Mouse (Mus musculus) adrenal gland, adult 2 months (tissue): ENCODE data around the gene Art2b. TPM values are rescaled to one million over a fixed set of nuclear protein-coding genes. Genes with fewer than 3 reads are reported as not detected.
"Not testable (repeated sequence)": the region's sequence is repeated elsewhere in the genome, so short reads cannot be mapped to it uniquely, and the experiment has no call there.

Experiments used
- DNase-seq: peaks from one replicate; pipeline ENCODE4 v3.0.0; 2021
- long read RNA-seq: library from polyadenylated mRNA; stranded (forward); transcript quantifications from one replicate; pipeline ENCODE4 v2.0.0, GENCODE M21; 2021
- polyA plus RNA-seq: library from polyadenylated mRNA; depleted of rRNA; stranded (reverse); fragments of >200 nt; gene quantifications from 2 replicates; pipeline ENCODE4 v1.2.3, GENCODE M21; 2012; rRNA removed
- total RNA-seq, 2 experiments: library from RNA; stranded (reverse); gene quantifications; 2 replicates each; pipeline ENCODE4 v1.2.3; 2021

Art2b gene
- total RNA-seq (not detected), polyA plus RNA-seq (0.06 TPM in 1 of 2 replicates, not detected in the other)
- long read RNA-seq: 0 reads

DNA sequence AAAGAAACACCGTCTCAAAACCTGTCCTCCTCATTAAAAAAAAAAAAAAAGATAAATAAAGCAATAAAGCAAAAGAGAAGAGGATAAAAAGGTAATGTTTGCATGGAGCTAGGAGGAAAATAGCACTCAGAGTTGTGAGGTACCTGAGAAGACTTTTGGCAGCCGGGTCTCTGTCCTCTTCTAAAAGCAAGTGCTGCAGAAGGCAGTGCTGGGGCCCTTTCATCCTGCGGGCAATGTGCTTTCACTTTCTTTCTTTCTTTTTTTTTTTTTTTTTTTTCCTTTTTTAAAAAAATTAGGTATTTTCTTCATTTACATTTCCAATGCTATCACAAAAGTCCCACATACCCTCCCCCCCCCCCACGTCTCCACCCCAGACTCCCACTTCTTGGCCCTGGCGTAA, at the start of gene Art2b:
Gene Art2b (minus strand): TSS at position 193 of the 400 bp plus-strand sequence.
- DNase-seq: no peak

DNA sequence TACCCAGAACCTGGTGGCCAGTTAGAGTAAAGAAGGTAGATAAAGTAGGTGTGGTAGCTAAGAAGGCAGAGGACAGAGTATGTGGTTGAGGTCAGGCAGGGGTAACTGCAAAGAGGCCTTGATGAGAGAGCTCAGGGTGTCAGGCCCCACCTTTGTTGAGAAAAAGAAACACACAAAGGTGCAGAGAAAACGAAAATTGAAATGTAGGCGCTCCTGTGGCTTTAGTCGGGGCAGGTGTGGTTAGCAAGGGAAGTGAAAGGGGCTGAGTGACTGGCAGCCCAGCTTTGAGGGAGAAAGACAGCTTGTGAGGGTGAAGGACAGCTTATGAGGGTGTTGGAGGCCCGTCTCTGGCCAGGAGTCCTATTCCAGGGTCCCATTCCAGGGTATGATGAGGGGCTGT, 49.1 kb upstream of the Art2b start:
- no peak for DNase-seq

DNA sequence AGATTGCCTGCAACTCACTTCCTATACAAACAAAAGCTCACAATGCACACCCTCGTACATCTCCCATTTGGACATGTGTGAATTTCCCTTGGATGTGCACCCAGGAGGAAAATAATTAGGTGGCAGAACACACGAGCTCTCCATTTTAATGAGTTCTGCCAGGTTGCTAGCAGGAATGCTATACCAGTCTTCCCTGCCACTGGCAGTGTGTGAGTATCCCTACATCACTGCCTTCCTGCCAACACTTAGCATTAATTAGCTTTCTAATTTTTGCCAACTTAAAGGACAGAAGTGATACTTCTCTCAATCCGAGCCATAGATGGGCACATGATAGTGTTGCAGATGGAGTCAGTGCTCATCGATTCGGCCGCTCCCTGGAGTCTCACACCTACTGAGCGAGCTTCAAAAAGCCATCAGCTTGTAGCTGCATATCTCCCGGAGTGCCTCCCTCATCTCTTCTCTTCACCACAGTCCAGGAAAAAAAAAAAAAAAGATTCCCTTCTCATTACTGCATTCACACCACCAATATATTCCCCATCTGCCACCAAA, 48.3 kb upstream of the Art2b start:
- DNase-seq: no peak

DNA sequence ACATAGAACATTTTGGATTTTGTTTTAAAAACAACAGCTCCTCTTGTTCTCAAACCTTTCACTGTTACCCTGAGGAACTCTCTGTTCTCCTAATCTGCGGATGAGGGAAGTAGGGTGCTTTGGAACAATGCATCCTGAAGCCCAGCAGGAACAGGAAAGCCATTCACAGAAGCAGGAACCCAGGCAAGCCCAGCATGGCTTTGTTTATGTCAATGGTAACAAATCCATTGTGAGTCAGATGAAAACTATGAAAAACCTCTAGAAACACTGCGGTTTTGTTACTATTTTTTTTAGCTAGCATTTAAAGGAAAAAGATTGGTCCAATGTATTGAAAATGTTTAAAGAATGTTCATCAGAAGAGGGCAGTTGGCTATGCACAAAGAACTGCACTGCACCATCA, 43.1 kb upstream of the Art2b start:
- DNase-seq: no peak

DNA sequence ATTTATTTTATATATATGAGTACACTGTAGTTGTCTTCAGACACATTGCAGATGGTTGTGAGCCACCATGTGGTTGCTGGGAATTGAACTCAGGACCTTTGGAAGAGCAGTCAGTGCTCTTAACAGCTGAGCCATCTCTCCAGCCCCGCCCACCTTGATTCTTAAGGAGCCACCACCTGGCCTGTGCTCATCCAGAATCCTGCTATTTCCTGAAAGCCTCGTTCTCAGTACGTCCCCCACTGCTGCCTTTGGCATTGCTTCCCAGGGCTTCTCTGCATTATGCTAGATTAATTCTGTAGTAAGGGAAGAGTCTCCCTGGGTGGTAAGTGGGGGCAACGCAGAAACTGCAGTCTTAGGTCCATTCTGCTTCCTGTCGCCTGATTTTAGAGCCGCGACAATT, 41.8 kb upstream of the Art2b start:
- DNase-seq: not testable (repeated sequence)

DNA sequence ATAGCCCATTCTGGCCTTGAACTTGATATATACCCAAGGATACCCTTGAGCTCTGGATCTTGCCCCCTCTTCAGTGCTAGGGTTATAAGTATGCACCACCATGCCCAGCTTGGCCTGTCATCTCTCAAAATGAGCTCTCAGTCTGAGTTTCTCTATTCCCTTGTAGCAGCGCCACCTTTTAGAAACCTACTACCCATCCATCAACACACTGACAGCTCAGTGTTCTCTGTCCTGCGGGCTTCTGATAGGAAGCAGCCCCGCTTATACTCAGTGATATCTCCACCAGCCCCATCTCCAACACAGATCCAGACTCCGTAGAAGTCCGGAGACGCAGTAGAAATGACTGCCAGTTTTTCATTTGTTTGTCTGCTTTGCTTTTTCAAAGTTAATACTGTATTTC, 38.9 kb upstream of the Art2b start:
- no peak for DNase-seq

DNA sequence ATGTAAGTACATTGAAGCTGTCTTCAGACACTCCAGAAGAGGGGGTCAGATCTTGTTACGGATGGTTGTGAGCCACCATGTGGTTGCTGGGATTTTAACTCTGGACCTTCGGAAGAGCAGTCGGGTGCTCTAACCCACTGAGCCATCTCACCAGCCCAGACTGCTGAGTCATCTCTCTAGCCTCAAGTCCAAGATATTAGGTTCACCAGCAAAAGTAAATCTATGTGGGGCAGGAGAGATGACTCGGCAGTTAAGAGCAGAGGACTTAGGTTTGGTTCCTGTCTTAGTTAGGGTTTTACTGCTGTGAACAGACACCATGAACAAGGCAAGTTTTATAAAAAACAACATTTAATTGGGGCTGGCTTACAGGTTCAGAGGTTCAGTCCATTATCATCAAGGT, 36.5 kb upstream of the Art2b start:
- DNase-seq: not testable (repeated sequence)

DNA sequence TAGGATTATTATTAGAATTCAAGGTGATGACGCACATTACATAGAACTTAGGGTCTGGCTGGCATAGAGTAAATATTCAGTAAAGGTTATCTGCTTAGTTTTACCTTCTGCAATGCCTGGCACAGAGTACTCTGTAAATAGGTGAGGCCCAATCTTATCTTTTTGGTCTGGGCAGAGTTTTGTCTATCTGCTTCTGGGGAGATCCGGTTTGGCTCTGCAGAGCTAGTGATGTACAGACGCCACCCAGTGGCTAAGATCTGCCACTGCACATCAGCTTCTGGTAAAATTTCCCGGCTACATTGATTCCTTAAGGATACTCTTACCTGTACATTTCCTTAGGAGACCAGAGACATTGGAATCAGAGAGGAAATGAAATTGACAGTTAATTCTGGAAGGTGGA, 35.0 kb upstream of the Art2b start:
- peak; percentile 49 for DNase-seq

DNA sequence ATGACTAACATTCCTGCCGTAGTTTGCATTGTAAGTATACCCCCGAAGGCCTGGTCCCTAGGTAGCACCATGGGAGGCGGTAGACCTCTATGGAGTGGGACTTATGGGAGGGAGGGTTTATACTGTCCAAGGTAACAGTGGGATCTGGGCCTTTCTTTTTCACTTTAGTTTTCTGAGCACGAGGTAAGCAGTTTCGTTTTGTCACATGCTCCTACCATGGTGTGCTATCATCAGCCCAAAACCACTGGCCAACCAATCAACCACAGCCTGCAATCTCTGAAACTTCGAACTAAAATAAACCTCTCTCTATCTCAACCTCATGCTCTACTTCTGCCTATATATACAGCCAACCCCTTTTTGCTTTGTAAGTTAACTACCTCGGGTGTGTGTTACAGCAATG, 32.9 kb upstream of the Art2b start:
- no peak for DNase-seq

DNA sequence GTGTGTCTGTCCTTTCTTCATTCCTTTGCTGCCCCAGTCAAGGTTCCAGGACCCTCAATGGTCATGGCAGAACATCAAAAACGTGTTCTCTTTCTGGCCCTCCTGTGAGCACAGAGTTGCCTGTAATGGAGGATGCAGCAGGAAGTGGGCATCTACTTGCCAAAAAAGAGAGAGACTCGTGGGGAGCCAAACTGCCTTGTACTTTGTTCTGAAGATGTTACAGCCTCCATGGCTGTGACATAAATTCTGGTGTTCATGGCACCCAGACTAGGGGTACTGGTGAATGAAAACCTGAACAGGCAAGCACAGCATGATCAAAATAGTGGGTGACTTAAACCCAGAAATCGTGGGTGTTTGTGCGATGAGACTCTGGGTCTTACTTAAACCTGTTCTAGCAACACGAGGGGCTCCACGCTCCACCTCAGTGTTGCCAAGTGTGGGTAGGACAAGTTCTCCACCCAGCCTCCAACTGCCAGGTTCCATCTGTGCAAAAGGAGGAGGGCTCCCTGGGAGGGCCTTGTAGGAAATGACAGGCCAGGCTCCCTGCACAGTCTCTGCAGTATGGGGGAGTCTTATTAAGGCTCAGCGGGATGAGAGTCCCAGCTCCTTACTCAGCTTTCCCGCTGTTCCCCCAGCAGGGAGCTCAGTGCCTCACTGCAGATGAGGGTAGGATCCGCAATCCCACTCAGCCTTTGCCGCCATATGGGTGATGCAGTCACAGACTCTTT, 32.2 kb upstream of the Art2b start:
- DNase-seq: no peak

DNA sequence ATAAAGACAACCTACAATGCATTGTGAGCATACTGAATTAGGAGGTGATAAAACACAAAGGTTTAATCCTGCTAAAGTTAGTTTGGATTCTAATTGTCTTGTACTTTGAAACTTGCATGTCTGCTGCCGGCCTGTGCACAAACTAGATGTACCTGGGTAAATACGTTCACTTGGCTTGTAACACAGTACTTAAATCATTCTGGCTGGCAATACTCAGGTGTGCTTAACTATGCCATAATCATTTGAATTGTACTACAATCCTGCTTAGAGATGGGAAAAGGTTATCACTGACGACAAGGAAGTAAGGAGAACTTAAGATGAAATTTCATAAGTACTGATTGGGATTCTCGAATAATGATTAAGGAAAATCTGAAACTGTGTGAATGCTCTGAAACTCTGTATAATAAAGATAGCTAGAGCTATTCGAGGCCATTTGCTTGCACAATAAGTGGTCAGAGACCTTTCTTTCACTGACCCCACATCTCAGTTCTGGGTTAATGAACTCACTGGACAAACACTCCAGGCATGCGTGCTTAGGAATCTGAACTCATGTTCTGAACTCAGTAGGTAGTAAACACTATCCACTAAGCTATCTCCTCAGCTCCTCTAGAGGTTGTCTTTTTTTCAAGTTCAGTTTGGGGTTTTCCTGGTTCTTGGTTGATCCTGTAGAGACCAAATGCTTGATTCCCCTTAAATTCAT, 30.9 kb upstream of the Art2b start:
- peak; percentile 15 for DNase-seq

DNA sequence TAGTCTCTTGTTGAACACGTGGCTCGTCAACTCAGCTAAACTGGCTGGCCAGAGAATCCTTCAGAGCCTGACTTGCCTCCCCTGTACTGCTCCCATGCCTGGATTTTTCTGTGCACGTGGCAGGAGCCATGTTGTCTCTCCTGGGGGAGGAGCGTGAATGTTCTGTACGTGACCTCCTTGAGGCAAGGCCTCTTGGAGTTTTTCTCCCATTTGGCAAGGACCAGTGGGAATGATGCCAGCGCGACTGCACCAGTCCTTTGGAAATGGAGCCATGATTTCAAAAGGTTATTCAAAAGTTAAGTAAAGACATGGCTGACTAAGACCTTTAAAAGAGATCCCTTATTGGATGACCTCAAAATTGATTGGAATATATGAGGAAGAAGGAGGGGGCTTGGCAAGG, 30.0 kb upstream of the Art2b start:
- peak; percentile 68 for DNase-seq

DNA sequence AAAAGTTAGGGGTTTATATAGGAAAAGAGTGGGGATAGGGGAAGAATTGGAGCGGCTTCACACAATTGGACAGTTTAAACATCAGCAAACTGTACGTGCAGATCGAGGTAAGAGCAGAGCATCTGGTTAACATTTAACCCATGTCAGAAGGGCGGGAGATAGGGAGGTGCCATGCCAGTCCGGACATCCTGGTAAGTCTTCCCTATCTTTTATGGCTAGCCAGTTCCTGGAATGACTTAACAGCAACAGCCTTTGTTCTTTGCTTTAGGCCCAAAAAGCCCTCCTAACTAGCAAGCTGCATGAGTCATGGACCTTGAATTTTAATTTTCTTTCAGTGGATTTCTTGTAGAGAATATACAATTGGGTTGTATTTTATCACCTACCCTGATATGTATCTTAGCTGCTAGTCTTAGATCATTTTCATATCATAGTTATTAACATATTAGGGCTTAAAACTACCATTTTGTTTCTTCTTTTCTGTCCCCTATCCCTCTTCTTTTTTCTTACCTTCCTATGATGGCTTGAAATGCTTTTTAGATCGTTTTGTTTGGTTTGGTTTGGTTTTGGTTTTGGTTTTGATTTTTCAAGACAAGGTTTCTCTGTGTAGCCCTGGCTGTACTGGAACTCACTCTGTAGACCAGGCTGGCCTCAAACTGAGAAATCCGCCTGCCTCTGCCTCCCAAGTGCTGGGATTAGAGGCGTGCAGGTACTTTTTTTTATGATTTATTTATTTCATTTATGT, 27.6 kb upstream of the Art2b start:
- not testable (repeated sequence) for DNase-seq

DNA sequence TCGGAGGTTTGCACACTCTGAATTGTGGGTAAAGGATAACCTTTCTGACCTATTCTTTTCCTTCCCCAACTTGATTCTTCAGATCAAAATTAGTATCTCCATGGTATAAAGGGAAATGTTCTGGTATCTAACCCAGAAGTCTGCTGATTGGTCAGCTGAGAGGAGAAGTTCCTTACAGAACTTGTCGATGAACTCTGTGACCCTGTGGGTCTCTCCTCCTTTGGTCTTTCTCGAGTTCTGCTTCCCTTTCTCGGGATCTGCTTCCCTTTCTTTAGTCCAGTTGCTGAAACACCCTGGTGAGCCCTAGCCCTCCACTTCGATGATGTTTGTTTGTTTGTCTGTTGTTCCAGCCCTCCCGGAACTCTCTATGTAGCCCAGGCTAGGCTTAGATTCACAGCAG, 22.4 kb upstream of the Art2b start:
- DNase-seq: no peak

DNA sequence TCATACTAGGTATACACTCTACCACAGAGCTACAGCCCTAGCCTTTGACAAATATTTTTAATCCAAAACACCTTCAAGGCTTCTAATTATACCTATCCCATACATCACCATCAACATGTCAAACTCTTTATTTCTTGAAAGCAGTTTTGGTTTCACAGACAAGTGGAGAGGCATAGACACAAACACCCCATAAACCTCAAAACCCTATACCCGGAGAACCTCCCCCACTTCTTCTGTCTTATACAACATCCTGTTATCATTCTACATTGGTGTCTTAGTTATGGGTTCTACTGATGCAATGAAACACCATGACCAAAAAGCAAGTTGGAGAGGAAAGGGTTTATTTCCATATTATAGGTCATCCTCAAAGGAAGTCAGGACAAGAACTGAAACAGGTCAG, 15.0 kb upstream of the Art2b start:
- DNase-seq: no peak

DNA sequence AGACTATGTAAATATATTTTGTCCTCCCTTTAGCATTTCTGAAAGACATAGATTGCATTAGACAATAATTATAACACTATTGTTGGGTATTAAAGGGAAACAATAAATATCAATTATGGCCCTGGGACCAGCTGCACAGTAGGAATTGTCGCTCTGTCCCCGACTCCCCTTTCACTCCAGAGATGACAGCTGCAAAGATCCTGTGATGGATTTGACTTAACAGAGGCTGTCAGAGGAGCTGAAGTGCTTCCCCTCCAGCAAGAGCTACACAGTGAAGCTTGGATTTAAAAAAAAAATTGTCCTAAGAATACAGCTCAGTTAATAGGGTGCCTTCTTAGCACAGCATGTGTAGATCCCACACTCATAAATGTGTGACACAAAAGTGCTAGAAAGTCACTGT, 13.1 kb upstream of the Art2b start:
- no peak for DNase-seq

DNA sequence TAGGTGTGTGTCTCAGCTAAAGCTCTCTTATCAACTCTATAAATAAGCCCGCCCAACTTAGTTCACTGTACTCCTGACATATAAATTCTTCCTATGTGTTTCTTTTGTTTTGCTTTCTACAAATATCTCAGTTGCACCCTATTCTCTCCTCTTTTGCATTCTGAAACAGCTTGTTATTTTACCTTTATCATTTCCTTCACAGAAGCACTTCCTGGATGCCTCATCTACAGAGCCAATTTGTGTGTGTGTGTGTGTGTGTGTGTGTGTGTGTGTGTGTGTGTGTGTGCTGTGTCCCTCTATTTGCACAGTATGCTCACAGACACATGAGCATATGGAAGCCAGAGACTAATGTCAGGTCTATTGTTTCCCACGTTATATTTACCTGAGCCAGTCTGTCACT, 9.6 kb upstream of the Art2b start:
- DNase-seq: no peak

DNA sequence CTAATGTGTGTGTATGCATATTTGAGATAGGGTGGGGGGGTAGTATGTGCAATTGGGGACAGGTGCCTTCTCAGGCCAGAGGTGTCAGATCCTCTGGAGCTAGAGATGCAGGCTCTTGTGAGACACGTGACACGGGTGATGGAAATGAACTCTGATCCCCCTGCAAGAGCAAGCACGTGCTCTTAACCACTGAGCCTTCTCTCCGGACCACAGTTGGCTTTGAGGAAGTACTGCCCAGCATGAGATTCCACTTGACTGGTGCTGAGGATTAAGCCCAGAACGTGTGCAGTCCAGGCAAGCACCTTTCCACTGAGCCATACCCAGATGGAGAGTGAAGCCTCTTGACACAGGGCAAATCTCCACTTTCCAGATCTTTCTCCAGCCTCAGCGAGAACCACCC, 1.1 kb downstream of the Art2b start:
- not testable (repeated sequence) for DNase-seq

DNA sequence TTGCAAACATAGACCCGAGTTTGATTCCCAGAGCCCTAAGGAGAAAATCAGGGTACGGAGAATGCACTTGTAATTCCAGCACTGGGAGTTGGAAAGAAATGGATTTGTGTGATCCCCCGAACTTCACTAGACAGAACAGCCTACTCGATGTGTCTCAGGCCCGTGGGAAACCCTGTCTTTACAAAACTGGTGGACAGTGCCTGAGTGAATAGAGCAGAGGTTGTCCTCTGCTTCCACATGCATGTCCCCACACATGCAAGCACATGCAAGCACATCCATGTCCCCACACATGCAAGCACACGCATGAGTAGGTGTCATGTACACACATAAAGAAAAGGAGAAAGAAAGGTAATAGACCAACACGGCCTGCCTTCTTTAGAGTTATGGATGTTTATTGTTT, 3.4 kb downstream of the Art2b start:
- DNase-seq: no peak

DNA sequence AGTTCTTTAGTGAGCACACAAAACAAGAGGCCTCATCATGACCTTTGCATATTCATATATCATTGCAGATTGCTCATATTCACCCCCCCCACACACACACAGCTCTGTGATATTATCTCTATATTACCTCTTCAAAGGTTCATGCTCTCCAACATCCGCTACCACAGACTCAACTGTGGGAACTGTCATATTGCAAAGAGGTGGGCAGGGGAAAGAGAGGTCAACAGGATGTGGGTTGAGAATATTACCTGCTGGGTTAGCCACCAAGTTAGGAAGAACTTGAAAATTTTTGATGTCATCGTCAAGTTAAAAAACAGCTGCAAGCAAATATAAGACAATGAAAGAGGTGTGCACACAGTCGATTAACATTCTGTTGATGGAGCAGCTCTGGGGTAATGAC, 4.5 kb downstream of the Art2b start:
- DNase-seq: not testable (repeated sequence)

DNA sequence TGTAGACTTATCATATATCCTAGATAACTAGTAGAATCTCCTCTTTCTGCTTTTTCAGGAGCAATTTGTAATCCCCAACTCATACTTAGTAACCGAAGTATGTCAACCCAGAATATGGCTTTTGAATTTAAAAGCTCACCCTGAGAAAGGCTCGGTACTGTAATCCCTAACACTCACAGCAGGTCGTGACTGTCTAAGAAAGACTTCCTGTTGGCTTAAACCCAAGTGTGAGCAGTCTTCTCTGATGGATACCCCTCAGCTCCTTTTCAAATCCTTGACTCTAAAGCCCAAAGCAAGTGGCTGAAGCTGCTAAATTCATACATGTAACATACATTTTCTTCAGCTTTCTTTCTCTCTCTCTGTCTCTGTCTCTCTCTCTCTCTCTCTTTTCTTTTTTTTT, 11.0 kb downstream of the Art2b start:
- no peak for DNase-seq

DNA sequence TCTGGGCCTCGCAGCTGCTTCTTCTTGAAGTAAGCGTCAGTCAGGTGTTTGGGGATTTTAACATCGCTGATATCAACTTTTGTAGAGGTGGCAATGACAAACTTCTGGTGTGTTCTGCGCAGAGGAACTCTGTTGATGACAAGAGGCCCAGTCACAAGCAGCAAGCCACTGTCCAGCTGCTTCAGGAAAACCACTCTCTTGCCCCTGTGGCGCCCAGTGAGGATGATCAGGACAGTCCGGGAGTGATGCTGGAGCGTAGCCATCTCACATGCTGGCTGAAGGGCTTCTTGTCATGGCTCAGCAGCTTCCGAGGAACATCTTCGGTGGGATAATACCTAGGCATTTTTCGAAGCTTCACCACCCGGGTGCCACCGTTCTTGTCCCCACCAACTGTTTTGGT, 11.8 kb downstream of the Art2b start:
- DNase-seq: not testable (repeated sequence)

DNA sequence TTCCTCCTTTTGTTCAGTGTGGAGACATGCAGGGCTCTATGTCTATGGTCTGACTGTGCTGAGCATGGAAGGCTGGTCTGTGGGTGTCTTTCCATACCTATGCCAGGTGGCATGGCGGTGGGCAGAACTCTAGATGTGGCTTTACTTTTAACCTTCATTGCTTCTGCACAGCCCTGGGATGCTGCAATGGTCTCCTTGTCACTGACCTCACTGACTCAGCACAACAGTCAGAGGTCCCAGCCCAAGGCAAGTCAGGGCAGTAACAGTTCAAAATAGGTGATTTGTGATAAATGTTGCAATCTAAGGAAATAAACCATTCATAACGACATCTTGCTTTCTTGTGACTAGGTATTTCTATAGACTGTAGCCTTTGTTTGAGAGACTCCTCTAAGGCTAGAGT, 21.3 kb downstream of the Art2b start:
- peak; percentile 57 for DNase-seq
